Mouse (Mus musculus): Measurements from ENCODE around the gene Kcnq1.

DNA sequence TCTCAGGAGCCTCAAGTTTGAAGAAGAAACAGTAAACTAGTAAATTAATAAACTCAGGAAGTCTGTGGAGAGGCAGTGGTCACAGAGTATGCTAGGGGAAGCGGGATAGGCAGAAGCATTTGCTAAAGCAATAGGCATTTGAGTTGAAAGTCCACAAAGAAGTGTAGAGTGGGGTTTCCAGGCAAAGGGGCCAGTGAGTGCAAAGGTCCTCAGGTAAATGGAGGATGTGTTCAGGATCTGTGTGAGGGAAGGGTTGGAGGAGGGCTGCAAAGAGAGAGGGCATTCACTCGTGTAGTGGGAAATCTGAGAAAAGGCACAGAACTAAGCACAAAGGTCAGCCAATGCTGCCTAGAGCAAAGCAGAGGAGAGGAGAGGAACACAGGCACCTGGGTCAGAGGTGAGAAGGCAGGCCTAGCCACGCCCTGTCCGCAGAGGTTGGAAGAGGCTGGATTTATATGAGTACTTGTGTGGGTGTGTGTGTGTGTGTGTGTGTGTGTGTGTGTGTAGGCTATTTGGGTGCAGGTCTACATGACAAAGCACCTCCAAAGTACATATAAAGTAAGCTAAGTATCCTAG, 313.5 kb downstream of the Kcnq1 start:
- TF ChIP-seq CTCF (IDR thresholded peaks at IDR 0.05; ENCODE audit: low read depth) = no peak
- no peak for TF ChIP-seq EP300 (optimal IDR thresholded peaks at IDR 0.05)
